Mouse (Mus musculus) layer of hippocampus, postnatal 10 days (tissue): Measurements from ENCODE around the gene Eif2a. TPM values are rescaled to one million over a fixed set of nuclear protein-coding genes. Genes with fewer than 3 reads are reported as not detected.
"Not testable (repeated sequence)": the region's sequence is repeated elsewhere in the genome, so short reads cannot be mapped to it uniquely, and the experiment has no call there.

Experiments used
- DNase-seq, 2 experiments: peaks; one replicate each; pipeline ENCODE4 v3.0.0; 2021; ENCODE audit warnings: low spot score in 2 of 2
- total RNA-seq, 2 experiments: library from RNA; stranded (reverse); gene quantifications; 2 replicates each; pipeline ENCODE4 v1.2.3; 2021

Gene Eif2a
- total RNA-seq, 2 experiments from 2014 or later, result 40.1 to 43.9 TPM

GRCm38 (mm10) chr3:58520286-58520685 is 5.3 kb upstream of the Eif2a start:
- no peak for DNase-seq

- no peak for DNase-seq
Measured at GRCm38 (mm10) chr3:58521361-58521760, 4.3 kb upstream of the Eif2a start.

GRCm38 (mm10) chr3:58523386-58523785 is 2.2 kb upstream of the Eif2a start:
- DNase-seq, result no peak

GRCm38 (mm10) chr3:58524246-58524645 is 1.4 kb upstream of the Eif2a start:
- DNase-seq, result no peak

GRCm38 (mm10) chr3:58525166-58525565 is 455 bp upstream of the Eif2a start:
- DNase-seq, result no peak

- DNase-seq, result no peak
Measured at GRCm38 (mm10) chr3:58526408-58526737, 752 bp downstream of the Eif2a start.

- no peak for DNase-seq
Measured at GRCm38 (mm10) chr3:58536573-58536972, 11.0 kb downstream of the Eif2a start.

GRCm38 (mm10) chr3:58552001-58552811 is 26.6 kb downstream of the Eif2a start:
- no peak for DNase-seq

- DNase-seq, result no peak
Measured at GRCm38 (mm10) chr3:58556649-58557048, 31.0 kb downstream of the Eif2a start.

GRCm38 (mm10) chr3:58559887-58560286 is 34.3 kb downstream of the Eif2a start:
- no peak for DNase-seq

- no peak for DNase-seq
Measured at GRCm38 (mm10) chr3:58561437-58561836, 35.8 kb downstream of the Eif2a start.

GRCm38 (mm10) chr3:58570821-58571220 is 45.2 kb downstream of the Eif2a start:
- DNase-seq, result no peak

- peak; percentile 98 to 99 for DNase-seq
Measured at GRCm38 (mm10) chr3:58576137-58577066, 50.8 kb downstream of the Eif2a start, which contains the start of gene Selenot. Selenot (plus strand) TSS chr3:58576636.

GRCm38 (mm10) chr3:58577067-58577503 is 51.5 kb downstream of the Eif2a start:
- DNase-seq, result no peak

- DNase-seq, result no peak
Measured at GRCm38 (mm10) chr3:58577506-58578050, 52.0 kb downstream of the Eif2a start.

GRCm38 (mm10) chr3:58581530-58581929 is 55.9 kb downstream of the Eif2a start:
- no peak for DNase-seq

GRCm38 (mm10) chr3:58582297-58582696 is 56.7 kb downstream of the Eif2a start:
- DNase-seq, result no peak

GRCm38 (mm10) chr3:58582788-58583426 is 57.3 kb downstream of the Eif2a start:
- DNase-seq, result no peak

GRCm38 (mm10) chr3:58590544-58590943 is 64.9 kb downstream of the Eif2a start:
- not testable (repeated sequence) for DNase-seq

GRCm38 (mm10) chr3:58592666-58593065 is 67.0 kb downstream of the Eif2a start:
- DNase-seq, result not testable (repeated sequence)

GRCm38 (mm10) chr3:58593623-58594022 is 68.0 kb downstream of the Eif2a start:
- DNase-seq, result no peak
